Mouse (Mus musculus) lung, postnatal 0 days (tissue): ENCODE data around the gene Cep104.
A peak's percentile ranks its signal among the peaks of the same experiment; 100 is the strongest.

Source experiments
- CTCF ChIP-seq: IDR thresholded peaks from 2 replicates; pipeline ENCODE4 v1.5.1; 2016; ENCODE audit warnings: antibody characterized with exemption, mild to moderate bottlenecking
- EP300 ChIP-seq: IDR thresholded peaks from 2 replicates; pipeline ENCODE4 v1.6.1; 2016; ENCODE audit warnings: antibody characterized with exemption, mild to moderate bottlenecking, control low read depth

- TF ChIP-seq CTCF = peak; percentile 75
- TF ChIP-seq EP300 = no peak
Observed at GRCm38 (mm10) chr4:154025641-154026440, 50.8 kb downstream of the Cep104 start, which contains the start of gene Smim1.
